Mouse (Mus musculus): ENCODE data around the gene Grb10. TPM values are rescaled to one million over a fixed set of nuclear protein-coding genes. Genes with fewer than 3 reads are reported as not detected.

The Grb10 gene
- total and polyA plus RNA-seq, 3 experiments, result 0.30 to 0.33 TPM; not detected in 1

DNA sequence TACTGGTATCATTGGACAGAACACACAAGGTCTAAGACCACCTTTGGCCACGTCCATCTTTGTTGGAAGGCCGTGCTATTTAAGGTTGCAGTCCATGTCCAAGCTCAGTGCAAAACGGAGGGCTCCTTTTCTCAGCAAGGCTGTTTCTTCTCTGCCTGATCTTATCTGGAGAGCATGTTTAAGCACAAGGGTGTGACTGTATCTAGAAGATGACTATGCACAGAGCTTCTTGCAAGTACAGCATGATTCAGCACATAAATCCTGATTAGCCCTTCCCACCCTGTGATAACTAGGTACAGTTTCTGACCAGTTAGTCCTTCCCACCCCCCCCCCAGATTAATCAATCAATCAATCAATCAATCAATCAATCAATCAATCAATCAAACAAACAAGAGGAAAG, 115.1 kb downstream of the Grb10 start:
- Histone ChIP-seq H3K4me3 (ENCODE audit: low read depth, low read length) (no peak overlapping the region), H3K36me3 (replicated peaks) (no peaks in the 10 kb centered on the region), H3K27me3 (ENCODE audit: insufficient read depth, low read length) (peaks cover 50% of the 10 kb centered on the region), H3K4me1 (ENCODE audit: insufficient read depth, low read depth, low read length) (peaks cover 25% of the 10 kb centered on the region), H3K9me3 (replicated peaks) (no peaks in the 10 kb centered on the region)
- ATAC-seq (ENCODE audit: extremely low read depth, insufficient number of reproducible peaks, low FRiP score, poor library complexity, severe bottlenecking), result peak; percentile 84
- peak; percentile 7 for DNase-seq (ENCODE audit: low spot score)
- no peak for TF ChIP-seq CTCF (IDR thresholded peaks at IDR 0.05; ENCODE audit: low read depth, low read length)
- no peak for TF ChIP-seq GATA1 (IDR thresholded peaks at IDR 0.05; ENCODE audit: borderline replicate concordance, low read length)
- no peak for TF ChIP-seq POLR2AphosphoS5 (IDR thresholded peaks at IDR 0.05; ENCODE audit: insufficient replicate concordance, low read depth, low read length)
- TF ChIP-seq GATA2 (IDR thresholded peaks at IDR 0.05; ENCODE audit: borderline replicate concordance, low read depth, low read length), result no peak
- TF ChIP-seq TAL1 (conservative IDR thresholded peaks at IDR 0.05; ENCODE audit: low read depth, low read length), result no peak

GRCm38 (mm10) chr11:11922106-11922505, 116.4 kb downstream of the Grb10 start:
- TF ChIP-seq GATA1 (IDR thresholded peaks at IDR 0.05; ENCODE audit: borderline replicate concordance, low read length) (no peak), POLR2AphosphoS5 (IDR thresholded peaks at IDR 0.05; ENCODE audit: insufficient replicate concordance, low read depth, low read length) (no peak), CTCF (IDR thresholded peaks at IDR 0.05; ENCODE audit: low read depth, low read length) (no peak), GATA2 (IDR thresholded peaks at IDR 0.05; ENCODE audit: borderline replicate concordance, low read depth, low read length) (no peak), TAL1 (conservative IDR thresholded peaks at IDR 0.05; ENCODE audit: low read depth, low read length) (no peak)

GRCm38 (mm10) chr11:11907703-11908413, 130.6 kb downstream of the Grb10 start:
- ATAC-seq (ENCODE audit: extremely low read depth, insufficient number of reproducible peaks, low FRiP score, poor library complexity, severe bottlenecking) (no peak), DNase-seq (ENCODE audit: low spot score) (no peak)
- TF ChIP-seq GATA2 (IDR thresholded peaks at IDR 0.05; ENCODE audit: borderline replicate concordance, low read depth, low read length), result no peak
- no peak for TF ChIP-seq POLR2AphosphoS5 (IDR thresholded peaks at IDR 0.05; ENCODE audit: insufficient replicate concordance, low read depth, low read length)
- no peak for TF ChIP-seq CTCF (IDR thresholded peaks at IDR 0.05; ENCODE audit: low read depth, low read length)
- TF ChIP-seq TAL1 (conservative IDR thresholded peaks at IDR 0.05; ENCODE audit: low read depth, low read length), result no peak
- TF ChIP-seq GATA1 (IDR thresholded peaks at IDR 0.05; ENCODE audit: borderline replicate concordance, low read length), result no peak

More at GRCm38 (mm10) chr11:11922106-11922505, 116.4 kb downstream of the Grb10 start:
- no peak overlapping the region for H3K4me3 ChIP-seq (ENCODE audit: low read depth, low read length)
- H3K27me3 ChIP-seq (ENCODE audit: insufficient read depth, low read length), result peaks cover 41% of the 10 kb centered on the region
- peaks cover 25% of the 10 kb centered on the region for H3K4me1 ChIP-seq (ENCODE audit: insufficient read depth, low read depth, low read length)
- no peaks in the 10 kb centered on the region for H3K9me3 ChIP-seq (replicated peaks)
- DNase-seq (ENCODE audit: low spot score), result no peak
- no peaks in the 10 kb centered on the region for H3K36me3 ChIP-seq (replicated peaks)
- no peak for ATAC-seq (ENCODE audit: extremely low read depth, insufficient number of reproducible peaks, low FRiP score, poor library complexity, severe bottlenecking)

GRCm38 (mm10) chr11:11905518-11905917, 133.0 kb downstream of the Grb10 start:
- no peaks in the 10 kb centered on the region for H3K4me1 ChIP-seq (ENCODE audit: insufficient read depth, low read depth, low read length)
- no peaks in the 10 kb centered on the region for H3K9me3 ChIP-seq (replicated peaks)
- peaks cover 49% of the 10 kb centered on the region for H3K27me3 ChIP-seq (ENCODE audit: insufficient read depth, low read length)
- H3K4me3 ChIP-seq (ENCODE audit: low read depth, low read length), result no peak overlapping the region
- TF ChIP-seq CTCF (IDR thresholded peaks at IDR 0.05; ENCODE audit: low read depth, low read length) (no peak), GATA1 (IDR thresholded peaks at IDR 0.05; ENCODE audit: borderline replicate concordance, low read length) (no peak), TAL1 (conservative IDR thresholded peaks at IDR 0.05; ENCODE audit: low read depth, low read length) (no peak), GATA2 (IDR thresholded peaks at IDR 0.05; ENCODE audit: borderline replicate concordance, low read depth, low read length) (no peak)
- H3K36me3 ChIP-seq (replicated peaks), result no peaks in the 10 kb centered on the region
- DNase-seq (ENCODE audit: low spot score), result no peak
- ATAC-seq (ENCODE audit: extremely low read depth, insufficient number of reproducible peaks, low FRiP score, poor library complexity, severe bottlenecking), result no peak

More at GRCm38 (mm10) chr11:11907703-11908413, 130.6 kb downstream of the Grb10 start:
- Histone ChIP-seq H3K27me3 (ENCODE audit: insufficient read depth, low read length) (peaks cover 40% of the 10 kb centered on the region), H3K4me3 (ENCODE audit: low read depth, low read length) (no peak overlapping the region), H3K36me3 (replicated peaks) (no peaks in the 10 kb centered on the region), H3K4me1 (ENCODE audit: insufficient read depth, low read depth, low read length) (no peaks in the 10 kb centered on the region), H3K9me3 (replicated peaks) (no peaks in the 10 kb centered on the region)

DNA sequence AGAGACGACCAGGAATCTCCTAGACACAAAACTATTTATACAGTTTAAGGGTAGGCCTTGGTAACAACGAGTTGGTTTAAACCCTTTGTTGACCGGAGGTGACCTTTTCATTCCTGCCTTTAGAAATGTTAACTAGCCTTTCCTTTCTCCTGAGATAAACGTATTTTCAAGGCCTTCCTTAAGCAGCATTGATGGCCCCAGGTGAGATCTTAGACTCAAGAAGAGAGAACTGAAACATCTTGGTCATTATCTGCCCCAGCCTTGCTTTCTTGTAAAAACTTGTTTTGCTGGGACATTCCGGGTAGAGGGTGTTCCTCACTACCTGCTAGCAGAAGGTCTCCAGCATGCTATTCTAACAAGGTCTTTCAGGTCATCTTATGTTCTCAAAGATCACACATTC, 133.5 kb downstream of the Grb10 start:
- no peak for DNase-seq (ENCODE audit: low spot score)
- ATAC-seq (ENCODE audit: extremely low read depth, insufficient number of reproducible peaks, low FRiP score, poor library complexity, severe bottlenecking), result no peak
- no peak for TF ChIP-seq POLR2AphosphoS5 (IDR thresholded peaks at IDR 0.05; ENCODE audit: insufficient replicate concordance, low read depth, low read length)
- TF ChIP-seq GATA2 (IDR thresholded peaks at IDR 0.05; ENCODE audit: borderline replicate concordance, low read depth, low read length), result no peak
- no peak for TF ChIP-seq CTCF (IDR thresholded peaks at IDR 0.05; ENCODE audit: low read depth, low read length)
- no peak for TF ChIP-seq GATA1 (IDR thresholded peaks at IDR 0.05; ENCODE audit: borderline replicate concordance, low read length)
- TF ChIP-seq TAL1 (conservative IDR thresholded peaks at IDR 0.05; ENCODE audit: low read depth, low read length), result no peak
- Histone ChIP-seq H3K36me3 (replicated peaks) (no peaks in the 10 kb centered on the region), H3K4me3 (ENCODE audit: low read depth, low read length) (no peak overlapping the region), H3K27me3 (ENCODE audit: insufficient read depth, low read length) (peaks cover 52% of the 10 kb centered on the region), H3K4me1 (ENCODE audit: insufficient read depth, low read depth, low read length) (no peaks in the 10 kb centered on the region), H3K9me3 (replicated peaks) (no peaks in the 10 kb centered on the region)

DNA sequence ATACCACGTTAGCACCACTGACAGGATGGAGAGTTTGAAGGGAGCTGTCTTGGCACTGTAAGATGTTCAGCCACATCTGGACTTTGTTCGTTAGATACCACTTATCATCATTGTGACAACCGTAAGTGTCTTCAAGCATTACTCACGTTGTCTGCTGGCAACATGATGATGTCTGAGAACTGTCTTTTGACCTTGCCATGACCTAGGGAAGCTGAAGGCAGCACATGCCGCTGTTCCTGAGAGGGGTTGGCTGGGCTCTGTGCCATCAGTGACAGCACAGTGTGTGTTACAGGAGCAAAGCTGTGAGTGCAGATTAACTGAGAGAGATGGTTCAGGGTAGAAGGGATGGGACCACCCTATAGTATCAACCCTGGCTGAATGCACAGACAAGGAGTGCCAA, 137.0 kb downstream of the Grb10 start:
- ATAC-seq (ENCODE audit: extremely low read depth, insufficient number of reproducible peaks, low FRiP score, poor library complexity, severe bottlenecking), result no peak
- Histone ChIP-seq H3K27me3 (ENCODE audit: insufficient read depth, low read length) (peaks cover 53% of the 10 kb centered on the region), H3K4me1 (ENCODE audit: insufficient read depth, low read depth, low read length) (no peaks in the 10 kb centered on the region), H3K4me3 (ENCODE audit: low read depth, low read length) (no peak overlapping the region), H3K36me3 (replicated peaks) (no peaks in the 10 kb centered on the region), H3K9me3 (replicated peaks) (no peaks in the 10 kb centered on the region)
- TF ChIP-seq TAL1 (conservative IDR thresholded peaks at IDR 0.05; ENCODE audit: low read depth, low read length) (no peak), GATA1 (IDR thresholded peaks at IDR 0.05; ENCODE audit: borderline replicate concordance, low read length) (no peak), GATA2 (IDR thresholded peaks at IDR 0.05; ENCODE audit: borderline replicate concordance, low read depth, low read length) (no peak), POLR2AphosphoS5 (IDR thresholded peaks at IDR 0.05; ENCODE audit: insufficient replicate concordance, low read depth, low read length) (no peak), CTCF (IDR thresholded peaks at IDR 0.05; ENCODE audit: low read depth, low read length) (no peak)
- no peak for DNase-seq (ENCODE audit: low spot score)
